Mouse (Mus musculus) gastrocnemius, postnatal 14 days (tissue): ENCODE measurements at regions not wholly inside any gene's neighbourhood (a gene's known extent, or its start where the extent isn't known, plus 50 kb on each side); places are given as distances from the start of the nearest gene placed in this dataset.

Experiments
- DNase-seq: peaks from one replicate; pipeline ENCODE4 v3.0.0; 2021; ENCODE audit warnings: mixed read lengths
- intact Hi-C: fragments of 180-260 bp; cut with DNase I; formaldehyde crosslinking; loops from one replicate; pipeline ENCODE4 v1.15.1; 2025; ENCODE audit warnings: low total_unique reads

DNA sequence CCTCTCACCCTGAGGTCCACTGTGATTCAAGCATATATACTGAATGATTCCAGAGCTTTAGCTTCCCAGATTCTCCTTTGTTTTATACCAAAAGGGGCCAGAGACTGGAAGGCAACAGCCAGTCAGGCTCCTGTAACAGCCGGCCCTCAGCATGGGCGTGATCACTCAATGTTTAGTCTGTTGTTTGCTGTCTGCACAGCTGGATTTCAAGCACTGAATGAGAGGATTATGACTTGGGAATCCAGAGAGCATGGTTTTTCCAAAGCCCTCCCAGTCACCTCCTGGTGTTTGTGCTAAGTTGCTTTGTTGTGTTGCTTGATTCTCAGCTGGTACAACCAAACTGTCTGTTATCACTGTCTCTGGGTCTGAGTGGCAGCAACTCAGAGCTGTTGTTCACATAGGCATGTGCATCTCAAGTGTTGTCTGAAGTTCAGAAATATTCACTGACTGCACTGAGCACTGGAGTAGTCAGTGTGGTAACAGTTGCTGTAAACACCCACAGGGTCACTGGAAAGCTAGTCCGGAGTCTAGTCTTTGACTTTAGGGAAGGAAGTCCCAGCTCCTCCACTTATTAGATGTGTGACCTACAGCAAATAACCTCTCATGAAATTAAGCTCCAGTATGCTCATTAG is 196.9 kb upstream of the Fggy start:
- DNase-seq, result no peak
- intact Hi-C loops, result no loop called here

DNA sequence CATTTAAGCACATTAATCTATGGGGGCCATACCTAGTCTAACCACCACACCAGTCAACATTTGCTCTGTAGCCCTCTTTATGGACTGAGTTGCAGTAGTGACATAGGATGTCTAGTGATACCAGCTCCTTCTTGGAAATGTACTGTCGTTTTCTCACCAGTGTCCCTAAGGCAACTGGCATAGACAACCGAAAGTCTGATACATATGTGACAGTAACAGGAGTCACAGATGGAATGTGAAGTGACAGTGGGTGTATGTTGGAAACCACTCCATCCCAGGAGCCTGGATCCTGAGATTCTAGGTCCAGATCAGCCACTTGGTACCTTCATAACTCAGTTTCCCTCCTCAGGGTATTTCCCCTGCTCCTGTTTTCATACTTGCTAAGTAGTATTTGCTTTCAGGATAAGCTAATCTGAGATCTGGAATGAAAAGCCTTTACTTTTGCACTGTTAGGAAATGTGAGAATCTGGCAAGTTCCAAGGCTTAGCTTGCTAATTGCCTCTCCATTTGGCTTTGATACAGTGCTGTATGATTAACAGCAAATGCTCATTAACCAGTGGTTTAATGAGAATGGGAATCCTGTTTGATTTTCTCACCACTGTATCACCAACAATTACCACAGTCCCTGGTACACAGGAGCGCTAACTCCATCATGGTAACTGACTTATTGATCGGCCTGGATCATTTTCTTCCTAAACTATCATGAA is 192.8 kb upstream of the Fggy start:
- no peak for DNase-seq
- intact Hi-C loops, result no loop called here

DNA sequence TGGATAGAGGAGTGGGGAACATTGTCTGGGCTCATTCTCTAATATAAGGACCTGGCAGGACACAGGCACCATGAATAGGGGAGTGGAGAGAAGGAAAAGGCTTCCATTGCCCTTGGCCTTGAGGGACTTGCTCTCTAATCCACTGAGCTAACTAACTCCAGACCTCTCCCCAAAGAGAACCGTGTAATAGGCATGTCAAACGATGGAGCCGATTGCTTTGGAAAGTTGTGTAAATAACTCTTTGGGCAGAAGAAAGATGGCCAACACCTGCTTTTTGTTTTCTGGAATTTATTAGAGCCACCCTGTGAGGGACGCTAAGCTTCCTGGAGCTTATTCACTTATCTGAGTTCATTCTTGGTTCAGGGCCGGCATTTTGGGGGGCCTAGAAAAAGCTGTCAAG is 180.9 kb upstream of the Fggy start:
- no peak for DNase-seq
- intact Hi-C loops, result no loop called here

DNA sequence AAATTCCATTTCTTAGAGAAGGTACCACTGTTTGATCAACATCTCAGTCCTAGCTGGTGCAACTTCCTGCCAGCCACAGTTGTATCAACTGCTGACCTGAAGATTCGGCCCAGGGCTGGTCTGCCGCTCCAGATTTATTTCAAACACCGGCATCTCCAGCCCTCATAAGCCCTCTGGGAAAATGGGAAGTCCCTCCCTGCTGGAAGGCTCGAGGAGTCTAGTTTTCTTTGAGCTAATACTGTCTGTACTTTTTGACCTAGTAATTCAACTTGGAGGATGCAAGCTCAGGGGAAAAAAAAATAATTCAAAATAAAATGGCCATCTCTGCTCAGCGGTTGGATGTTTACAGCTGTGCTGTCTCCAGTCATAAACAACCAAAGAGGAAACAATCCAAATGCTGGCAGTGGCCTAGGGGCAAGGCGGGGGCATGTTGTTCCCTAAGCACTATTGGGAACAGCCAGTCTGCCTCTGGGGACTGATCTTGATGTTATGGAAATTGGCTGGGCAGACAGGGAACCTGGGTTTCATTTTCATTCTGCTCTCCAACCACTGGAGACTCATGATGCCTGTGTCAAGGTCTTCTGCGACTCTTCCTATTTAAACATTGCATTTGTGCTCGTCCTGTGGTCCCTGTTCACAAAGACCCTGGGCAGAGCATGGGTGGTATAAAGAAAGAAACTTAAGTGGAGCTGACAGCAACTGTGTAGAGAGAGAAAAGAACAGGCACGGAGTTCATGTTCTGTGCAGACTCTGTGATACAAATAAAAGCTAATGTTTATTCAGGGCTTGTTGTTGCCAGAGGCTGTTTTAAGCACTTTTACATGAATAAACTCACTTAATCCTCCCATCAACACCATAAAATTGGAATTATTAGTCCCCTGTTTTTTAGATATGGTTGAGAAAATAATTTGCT is 179.8 kb upstream of the Fggy start:
- peak; percentile 20 for DNase-seq
- intact Hi-C loops, result no loop called here

DNA sequence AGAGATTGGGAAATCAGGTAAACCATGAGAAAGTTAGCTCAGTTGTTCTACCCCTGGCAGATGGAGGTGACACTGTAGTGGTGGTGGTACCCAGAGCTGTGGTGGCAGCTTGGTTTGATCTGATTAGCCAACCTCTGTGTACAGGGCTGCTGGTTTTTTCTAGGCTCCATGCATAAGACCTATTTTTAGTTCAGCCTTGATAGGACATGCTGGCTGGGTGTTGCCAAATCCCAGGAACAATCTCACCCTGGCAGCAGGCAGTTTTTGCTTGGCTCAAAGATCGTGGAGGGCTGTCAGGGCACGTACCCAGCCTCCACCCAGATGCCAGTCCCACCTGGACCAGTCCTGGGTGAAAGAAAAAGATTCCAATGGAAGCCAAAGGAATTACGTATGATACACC is 178.7 kb upstream of the Fggy start:
- DNase-seq, result no peak
- intact Hi-C loops, result no loop called here

DNA sequence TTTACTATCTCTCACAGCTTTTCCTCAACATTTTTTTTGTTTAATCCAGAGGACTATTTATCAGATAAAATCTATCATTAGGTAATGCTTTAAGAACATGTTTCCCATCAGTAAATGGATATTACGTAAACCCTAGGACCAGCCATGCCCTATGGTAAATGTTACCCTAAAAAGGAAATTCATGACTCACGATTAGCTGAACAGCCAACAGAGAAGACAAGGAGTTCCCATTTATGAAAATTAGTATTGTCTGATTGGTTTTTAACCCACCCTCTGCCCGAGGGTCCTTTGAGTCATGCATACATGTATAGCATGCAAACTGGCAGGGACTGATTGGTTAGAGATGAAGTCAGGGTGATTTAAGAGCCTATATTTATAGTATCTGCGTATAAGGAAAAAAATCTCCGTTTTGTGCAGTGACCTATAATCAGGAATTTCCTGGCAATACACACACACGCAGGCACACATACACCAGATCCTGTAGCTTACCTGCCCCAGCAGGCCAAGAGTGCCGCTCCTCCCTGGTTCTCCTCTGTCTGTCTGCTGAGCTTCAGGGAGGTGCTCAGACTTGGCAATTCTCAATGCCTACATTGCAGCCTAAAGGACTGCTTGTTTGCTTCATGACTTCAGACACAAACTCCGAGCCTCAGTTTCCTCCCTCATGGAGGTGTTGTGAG is 174.0 kb upstream of the Fggy start:
- no peak for DNase-seq
- intact Hi-C loops, result no loop called here

DNA sequence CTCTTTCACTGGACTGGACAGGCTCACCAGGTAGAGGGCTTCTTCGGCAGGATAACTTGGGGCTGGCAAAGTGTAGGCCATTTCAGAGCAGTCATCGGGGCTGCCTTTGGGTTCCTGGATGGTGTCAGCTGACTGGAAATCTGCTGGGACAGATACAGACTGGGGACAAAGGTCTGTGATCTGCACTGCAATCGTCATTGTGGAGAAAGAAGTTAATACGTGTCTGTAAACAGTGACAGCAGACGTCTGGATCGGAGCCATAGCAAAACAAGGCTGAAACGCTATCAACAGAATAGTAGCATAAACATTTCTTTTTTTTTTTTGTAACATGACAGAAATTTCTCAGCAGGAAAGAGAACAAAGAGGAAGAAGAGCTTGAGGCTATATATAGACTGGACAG is 171.8 kb upstream of the Fggy start:
- no peak for DNase-seq

DNA sequence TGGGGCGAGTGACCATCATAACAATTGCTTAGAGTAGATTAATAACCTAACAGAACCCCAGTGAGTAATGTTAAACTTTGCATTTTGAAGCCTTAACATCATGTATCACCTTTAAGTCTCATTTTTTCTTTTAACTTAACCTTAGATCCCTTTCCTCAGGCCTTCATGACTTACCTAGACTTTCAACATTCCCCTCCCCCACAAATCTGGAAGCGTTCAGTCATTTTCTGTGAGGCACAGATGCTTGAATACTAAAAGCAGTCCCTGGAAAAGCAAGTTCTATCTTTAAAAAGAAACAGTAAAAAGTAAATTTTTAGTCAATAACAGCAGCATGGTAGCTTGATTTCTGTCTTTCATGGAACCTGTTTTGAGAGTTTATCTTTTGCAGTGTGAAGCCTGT is 171.3 kb upstream of the Fggy start:
- DNase-seq, result no peak
- intact Hi-C loops, result no loop called here

More for the DNA sequence above, 171.8 kb upstream of the Fggy start:
- intact Hi-C loops, result no loop called here

DNA sequence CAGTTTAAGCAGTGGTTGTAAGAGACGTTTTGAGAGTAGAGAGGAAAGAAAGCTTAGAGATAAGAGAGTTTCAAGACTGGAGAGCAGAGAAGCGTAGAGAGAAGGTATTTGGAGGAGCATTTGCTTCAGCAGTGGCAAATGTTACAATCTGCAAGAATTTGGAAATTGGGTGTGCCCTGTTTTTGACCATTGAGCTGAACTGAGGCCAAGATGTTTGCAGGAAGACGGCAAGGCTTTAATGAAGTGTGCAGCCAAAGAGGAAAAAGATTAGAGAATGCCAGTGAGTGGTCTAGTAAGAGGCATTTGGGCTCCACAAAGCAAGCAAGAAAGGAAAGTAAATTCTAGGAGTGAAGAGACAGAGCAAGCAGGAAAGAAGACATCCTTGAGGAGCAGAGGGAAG is 168.8 kb upstream of the Fggy start:
- DNase-seq, result no peak
- intact Hi-C loops, result no loop called here

DNA sequence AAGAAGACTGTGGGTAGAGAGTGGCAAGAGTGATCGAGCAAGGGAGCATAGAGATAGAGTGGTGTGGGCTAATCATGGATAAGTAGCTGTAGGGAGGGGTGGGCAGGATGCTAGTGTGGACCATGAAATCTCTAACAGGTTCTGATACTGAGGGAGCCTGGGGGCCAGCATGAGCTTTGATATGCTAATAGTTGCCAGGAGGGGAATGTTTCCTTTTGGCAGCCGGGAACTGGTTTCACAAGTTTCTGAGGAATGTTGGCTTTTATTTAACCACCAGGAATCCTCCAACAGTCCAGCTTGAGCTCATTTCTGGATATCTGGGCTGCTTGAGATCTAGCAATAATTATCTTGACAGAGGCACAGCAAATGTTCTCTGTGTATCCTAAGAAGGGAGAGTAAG is 167.7 kb upstream of the Fggy start:
- DNase-seq, result peak; percentile 17
- intact Hi-C loops, result no loop called here

DNA sequence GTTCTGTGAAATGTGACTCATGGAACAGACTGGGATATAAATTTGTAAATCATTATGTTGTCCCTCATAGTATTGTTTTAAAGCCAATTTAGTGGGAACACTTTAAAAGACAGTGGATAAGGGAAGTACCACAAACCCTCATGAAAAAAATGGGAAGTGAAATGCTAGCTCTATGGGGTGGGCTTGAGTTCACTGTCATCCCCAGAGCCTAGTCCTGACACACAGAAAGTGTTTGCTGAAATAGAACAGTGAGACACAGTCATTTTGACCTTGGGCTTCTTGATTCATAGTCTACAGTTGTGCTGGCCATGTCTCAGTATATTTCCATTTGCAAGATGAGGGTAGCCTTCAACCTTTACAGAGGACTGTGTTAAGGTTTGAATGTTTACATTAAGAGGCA is 166.8 kb upstream of the Fggy start:
- no peak for DNase-seq
- intact Hi-C loops, result no loop called here

DNA sequence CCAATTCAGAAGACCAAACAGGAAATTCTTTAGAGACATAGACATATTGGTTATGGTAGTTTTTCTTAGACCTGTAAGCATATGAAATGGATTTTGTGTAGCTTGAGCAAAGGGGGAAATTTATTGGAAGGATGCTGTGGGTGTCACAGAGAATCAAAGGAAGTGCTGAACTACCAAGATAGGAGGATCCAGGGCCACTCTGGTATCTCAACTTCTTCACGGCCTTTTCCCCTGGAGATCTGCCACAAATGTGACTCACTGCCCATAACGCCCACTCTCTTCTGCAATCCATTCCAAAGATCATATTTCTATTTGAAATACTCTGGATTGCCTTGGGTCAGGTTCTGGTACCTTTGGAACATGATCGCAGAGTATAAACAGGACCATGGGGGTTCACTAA is 161.6 kb upstream of the Fggy start:
- no peak for DNase-seq
- intact Hi-C loops, result no loop called here

DNA sequence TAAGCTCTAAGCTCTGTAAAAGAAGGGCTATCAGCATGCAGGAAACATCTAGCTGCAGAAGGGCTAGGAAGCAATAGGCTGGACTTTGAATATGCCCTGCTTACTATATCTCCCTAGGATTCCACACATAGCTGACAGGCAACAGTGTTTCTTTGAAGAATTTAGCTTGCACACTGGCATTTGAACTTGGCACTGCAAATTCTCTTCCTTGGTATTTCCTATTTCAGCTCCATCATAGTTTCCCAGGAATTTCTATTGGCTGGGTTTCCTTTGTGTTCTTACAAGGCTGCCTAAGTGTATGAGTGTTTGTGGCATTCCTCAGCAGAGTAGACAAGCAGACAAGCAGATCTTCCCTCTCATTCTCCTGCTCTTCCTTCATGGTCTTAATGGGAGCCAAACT is 159.0 kb upstream of the Fggy start:
- intact Hi-C loops, result no loop called here
- no peak for DNase-seq

DNA sequence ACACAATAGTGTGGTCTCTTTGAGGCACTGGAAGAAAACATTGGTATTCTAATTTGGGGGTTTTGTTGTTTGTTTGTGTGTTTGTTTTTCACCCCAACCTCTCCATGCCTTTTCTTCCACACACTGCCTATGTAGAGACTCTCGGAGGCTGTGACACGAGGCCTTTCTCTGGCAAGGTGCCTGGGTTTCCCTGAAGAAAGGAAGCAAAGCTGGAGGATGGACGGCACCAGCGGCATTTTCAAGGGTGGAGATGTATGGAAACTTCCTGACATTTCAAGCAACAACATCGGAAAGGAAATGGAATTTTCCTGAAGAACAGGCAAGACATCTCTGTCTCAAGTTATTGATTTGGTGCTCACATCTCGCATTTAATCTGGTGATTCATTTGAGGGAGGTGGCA is 155.0 kb upstream of the Fggy start:
- DNase-seq, result no peak
- intact Hi-C loops, result no loop called here

DNA sequence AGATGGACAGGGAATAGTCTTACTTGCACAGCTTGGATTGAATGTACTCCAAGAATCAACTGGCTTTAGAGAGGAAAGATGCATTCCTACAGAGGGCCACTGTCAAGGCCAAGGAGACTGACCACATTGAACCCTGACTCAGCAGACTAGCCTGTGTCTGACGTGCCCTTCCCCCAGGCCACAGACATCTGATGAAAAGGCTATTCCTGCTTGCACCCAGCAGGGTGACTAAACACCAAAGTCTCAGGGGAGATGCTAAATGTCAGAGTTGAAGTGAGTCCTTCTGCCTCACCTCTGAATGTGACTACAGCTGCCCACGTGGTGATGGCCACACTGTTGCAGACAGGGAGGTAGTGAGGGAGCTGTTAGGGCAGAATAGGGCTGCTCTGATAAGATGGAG is 140.2 kb upstream of the Fggy start:
- peak; percentile 13 for DNase-seq
- intact Hi-C loops, result no loop called here

DNA sequence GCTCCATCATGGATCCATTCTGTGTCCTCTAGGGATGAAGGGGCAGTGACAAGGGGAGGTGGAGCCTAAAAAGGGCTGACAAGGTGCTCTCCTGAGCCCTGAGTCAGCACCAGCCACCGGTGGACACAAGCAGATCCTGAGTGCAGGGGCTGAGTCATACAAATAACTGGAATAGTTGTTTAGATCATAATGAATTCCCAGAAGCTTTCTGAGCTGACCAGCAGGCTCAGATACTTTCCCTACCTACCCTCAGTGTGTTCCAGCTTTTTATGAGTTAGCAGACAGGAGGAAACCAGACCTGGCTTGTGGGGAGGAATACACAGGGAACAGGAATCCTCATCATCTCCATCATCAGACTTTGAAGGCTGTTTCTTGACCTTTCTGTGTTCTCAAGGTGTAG is 130.7 kb upstream of the Fggy start:
- intact Hi-C loops, result no loop called here
- no peak for DNase-seq

DNA sequence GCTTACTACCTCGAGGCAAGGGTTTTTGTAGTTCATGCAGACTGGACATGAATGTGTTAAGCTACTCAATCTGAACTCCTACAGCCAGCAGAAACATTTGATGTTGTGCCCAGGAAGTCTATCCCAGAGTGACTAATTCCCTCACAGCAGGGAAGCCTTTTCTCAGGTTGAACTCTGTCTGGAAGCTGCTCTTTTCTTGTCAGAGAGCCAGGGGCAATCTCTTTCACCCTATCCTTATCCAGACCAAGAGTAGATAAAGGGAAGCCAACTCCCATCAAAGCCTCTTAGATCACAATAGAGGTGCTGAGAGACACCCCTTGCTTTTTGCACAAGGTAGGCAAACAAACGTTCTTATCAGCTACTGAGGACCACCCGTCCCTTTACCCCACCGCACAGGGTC is 122.8 kb upstream of the Fggy start:
- DNase-seq, result no peak
- intact Hi-C loops, result no loop called here

DNA sequence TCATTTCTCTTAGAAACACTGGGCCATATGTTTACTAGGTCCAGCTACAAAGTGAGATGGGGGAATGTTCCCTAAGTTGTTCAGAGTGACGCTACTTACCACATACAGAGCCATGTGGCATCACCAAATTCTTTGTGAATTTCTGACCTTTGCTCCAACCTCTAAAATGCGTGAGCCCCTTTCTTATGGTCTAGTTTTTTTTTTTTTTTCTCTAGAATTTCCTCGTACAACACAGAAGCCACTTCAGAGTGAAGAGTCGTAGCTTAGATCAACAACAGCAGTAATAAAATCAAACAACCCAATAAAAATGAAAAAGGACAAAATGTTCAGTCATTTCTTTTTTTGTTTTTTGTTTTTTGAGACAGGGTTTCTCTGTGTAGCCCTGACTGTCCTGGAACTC is 122.2 kb upstream of the Fggy start:
- DNase-seq, result no peak
- intact Hi-C loops, result no loop called here

DNA sequence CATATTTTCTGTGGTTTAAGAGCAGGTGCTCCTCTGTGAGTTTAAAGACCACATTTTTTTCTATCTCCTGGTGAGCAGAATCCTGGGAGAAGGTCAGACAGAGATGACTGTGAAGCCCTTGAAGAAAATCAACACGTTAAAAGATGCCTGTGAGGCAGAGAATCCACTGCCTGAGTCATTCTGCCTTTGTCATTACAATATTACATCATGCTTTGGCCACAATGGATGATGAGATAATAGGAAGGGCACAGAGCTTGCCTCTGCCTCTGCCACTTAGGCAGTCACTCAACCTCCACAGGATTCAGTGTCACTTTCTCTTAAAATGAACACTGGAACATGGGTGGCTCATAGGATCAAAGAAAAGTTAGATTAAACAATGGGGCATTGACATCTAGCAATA is 117.5 kb upstream of the Fggy start:
- intact Hi-C loops, result no loop called here
- no peak for DNase-seq
